Mouse (Mus musculus): ENCODE measurements around the gene Drd1.

Drd1 gene

DNA sequence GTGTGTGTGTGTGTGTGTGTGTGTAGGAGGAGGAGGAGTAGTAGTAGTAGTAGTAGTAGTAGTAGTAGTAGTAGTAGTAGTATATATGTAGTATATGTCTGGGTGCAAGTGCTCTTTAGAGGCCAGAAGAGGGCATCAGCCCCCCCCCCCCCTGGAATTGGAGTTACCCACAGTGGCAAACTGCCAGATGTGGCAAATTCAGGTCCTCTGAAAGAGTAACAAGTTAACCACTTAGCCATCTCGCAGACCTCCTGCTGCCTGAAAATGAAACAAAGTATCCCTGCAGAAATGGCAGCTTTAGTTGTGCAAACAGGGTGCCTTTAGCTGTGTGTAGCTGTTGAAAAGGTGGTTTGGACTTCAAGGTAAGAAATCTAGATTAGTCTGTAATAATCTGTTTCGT is 18.0 kb upstream of the Drd1 start:
- DNase-seq (ENCODE audit: low spot score in 2 of 2) = peak in 1 of 2 experiments; percentile 8

DNA sequence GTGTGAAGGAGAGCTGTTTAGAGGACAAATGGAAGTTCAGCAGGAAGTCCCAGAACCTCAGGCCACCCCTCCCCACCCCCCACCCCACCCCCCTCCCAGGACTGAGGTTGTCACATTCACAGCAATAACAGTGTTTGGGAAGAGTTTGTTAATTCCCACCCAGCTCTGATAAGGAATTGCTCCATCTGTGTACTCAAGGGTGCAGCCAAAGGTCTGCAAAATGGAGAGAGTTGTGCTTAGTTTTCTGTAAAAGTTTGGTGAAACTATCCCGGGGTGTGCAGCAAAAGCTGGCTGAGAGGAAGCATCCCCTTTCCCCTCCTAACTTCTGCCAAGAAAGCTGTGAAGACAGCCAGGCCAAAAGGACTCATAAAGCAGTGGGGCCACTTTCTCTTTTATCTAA is 17.6 kb upstream of the Drd1 start:
- peak in 1 of 2 experiments; percentile 25 for DNase-seq (ENCODE audit: low spot score in 2 of 2)

DNA sequence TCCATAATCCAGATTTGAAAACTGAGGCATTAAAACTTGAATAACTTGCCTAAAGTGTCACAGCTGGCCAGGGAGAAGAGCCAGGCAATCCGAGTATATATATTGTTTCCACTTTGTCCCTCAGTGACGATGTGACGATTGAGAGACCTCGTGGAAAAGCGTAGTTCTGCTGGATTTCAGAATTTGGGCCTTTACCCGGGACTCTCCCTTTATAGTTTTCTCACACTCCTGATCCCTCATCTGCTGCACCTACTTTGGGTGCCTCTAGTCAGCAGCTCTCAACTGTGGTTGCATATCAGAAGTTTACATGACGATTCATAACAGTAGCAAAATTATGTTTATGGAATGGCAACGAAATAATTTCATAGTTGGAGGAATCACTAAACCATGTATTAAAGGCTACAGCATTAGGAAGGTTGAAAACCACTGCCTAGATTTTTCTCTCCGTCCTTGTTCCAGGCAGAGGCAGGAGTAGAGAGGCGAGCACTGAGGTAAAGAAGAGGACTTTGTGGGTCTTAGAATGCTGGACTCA is 17.1 kb upstream of the Drd1 start:
- peak in 1 of 2 experiments; percentile 8 for DNase-seq (ENCODE audit: low spot score in 2 of 2)

DNA sequence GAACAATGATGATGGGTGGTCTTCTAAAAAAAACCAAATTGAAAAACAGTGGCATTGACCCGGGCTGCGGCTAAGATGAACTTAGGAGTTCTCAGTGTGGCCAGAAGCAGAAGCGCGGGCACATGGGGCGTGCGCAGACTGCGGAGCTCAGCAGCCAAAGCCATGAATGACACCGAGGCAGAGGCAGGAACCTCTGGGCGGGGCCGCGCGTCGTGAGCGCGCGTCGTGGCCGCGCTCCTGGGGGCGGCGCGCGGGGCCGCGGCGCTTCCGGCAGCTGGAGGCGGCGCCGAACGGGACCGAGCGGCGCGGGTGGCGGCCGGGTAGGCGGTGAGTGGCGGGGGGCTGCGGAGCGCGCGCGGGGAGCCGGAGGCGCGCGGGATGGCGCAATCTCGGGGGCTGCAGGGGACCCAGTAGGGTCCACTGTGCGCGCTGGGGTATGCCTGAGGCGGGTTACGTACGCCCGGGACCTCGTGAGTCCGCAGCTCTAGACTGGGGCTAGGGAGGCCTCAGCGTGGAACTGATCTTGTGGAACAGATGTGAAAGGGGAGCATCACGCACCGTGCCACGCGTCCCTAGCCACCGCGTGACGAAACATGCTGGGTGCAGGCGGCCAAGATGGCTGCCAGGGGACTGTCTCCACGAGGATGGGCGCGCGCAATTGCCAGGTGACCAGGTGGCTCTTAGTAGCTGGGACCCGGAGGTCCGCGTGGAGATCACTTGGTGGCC is 16.3 kb upstream of the Drd1 start, which contains the start of gene Sfxn1:
Gene Sfxn1 (plus strand): TSS at position 264 of the 726 bp plus-strand sequence.
- peak; percentile 54 to 59 for DNase-seq (ENCODE audit: low spot score in 2 of 2)

DNA sequence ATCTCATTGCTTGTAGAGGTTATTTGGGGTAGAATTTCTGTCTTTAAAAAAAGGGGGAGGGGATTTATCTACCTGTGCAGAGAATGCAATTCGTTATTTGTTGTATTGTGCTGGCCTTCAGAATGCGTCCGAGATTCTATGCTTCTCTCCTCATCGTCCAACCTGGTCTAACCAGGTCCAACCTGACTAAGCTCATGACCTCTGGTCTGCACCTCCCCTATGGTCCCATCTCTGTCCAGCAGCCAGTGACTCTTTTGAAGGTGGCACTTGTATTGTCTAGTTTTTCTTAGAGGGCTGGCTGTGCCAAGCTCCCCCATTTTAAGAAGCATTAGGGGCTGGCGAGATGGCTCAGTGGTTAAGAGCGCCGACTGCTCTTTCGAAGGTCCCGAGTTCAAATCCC is 15.5 kb upstream of the Drd1 start:
- DNase-seq (ENCODE audit: low spot score in 2 of 2) = no peak

DNA sequence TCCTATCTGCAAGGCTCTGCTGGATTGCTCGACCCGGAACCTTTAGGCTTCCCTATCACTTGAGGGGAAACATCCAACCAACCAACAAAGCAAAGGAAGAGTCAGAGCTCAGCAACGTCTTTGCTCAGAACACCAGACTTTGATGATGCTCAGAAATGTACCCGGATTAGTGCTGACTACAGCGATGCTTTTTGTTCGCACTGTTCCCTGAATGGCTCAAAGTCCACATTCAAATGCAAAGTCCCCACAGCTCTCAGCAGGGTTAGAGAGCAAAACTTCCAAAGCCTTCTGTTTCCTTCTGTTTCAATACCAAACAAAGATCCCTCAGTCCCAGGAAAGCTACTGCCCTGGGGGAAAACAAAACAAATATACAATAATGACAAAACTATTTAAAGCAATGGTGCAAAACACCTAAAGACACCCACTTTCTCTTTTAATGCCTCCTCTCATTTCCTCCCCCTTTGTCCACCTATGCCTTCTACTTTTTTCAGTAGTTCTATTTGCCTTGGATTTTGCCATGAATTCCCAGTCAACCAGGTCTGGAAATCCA is 12.2 kb upstream of the Drd1 start:
- no peak for DNase-seq (ENCODE audit: low spot score in 2 of 2)

DNA sequence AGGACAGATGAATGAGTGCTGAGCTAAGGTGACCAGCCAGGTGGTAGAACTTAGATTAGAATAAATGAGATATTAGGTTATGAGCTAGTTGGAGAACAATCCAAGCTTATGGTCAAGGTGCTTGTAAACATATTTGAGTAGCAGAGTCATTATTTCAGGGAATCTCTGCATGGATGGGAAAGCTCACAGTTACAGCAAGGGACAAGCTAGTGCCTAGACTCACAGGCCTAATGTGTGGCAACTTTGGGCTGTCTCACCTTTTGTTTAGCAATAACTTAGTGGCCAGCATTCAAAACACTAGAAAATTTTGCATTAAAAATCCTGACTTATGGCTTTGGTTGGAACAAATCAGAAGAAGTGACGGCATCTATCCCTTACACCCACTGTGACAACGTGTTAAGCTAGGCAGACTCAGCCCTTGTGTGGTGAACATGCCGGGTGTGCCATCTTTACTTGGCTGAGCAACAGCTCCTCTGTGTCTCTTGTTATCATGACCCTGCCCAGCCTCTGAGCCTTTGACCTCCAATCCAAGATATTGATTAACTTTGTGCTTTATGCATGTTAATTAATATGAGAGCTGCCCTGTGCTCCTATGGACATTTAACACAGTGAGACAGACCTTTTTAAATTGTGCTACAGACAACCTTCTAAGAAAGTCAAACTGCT is 10.7 kb upstream of the Drd1 start:
- no peak for DNase-seq (ENCODE audit: low spot score in 2 of 2)

DNA sequence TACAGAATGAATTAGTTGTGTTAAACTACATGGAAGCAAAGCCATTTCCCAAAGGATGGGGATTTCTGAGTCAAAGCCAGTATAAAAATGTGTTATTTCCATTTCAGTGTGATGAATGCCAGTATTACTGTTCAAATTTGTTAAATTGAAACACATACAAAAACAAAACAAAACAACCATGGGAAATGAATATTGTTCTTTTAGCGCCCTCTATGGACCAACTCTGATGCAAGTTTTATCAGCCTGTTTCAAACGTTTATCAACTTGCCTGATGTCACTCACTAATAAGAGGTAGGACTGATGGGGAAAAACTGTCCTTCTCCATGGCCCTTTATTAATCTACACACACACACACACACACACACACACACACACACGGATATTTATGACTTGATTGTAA is 7.8 kb upstream of the Drd1 start:
- no peak for DNase-seq (ENCODE audit: low spot score in 2 of 2)

DNA sequence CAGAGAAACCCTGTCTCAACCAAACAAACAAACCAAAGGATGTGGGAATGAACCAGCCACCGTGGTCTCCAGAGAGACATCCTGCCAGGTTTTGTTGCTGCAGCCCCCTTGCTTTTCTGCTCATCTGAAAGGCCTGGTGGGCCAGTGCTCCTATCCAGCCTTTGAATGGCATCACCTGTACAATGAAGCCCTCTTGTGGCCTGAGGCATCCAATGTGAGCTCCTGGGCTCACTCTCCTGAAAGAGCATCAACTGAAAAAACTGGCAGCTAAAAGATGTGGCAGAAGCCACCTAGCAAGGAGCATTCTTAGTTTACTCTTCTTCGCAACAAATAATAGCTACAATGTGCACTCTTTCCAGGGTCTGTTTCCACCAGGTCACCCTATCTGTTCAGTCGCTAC is 6.6 kb upstream of the Drd1 start:
- DNase-seq (ENCODE audit: low spot score in 2 of 2) = no peak

DNA sequence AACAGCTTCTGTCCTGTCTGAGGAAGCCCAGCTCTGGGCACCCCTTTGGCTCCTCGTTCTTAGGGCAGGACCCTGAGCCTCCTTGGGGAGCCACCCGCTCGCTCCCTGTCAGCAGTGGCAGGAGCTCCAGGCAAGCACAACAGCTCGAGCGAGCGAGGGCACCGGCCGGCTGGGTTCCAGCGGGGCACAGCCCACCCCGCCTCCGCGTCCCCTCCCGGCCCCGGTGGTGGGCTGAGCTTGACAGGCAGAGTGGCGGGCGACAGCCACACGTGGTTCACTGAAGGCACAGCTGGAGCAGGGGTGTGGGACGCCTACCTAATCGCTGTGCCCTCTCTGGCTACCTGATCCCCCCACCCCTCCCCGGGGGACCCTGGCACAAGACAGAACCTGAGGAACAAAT is 543 bp downstream of the Drd1 start:
- no peak for DNase-seq (ENCODE audit: low spot score in 2 of 2)

DNA sequence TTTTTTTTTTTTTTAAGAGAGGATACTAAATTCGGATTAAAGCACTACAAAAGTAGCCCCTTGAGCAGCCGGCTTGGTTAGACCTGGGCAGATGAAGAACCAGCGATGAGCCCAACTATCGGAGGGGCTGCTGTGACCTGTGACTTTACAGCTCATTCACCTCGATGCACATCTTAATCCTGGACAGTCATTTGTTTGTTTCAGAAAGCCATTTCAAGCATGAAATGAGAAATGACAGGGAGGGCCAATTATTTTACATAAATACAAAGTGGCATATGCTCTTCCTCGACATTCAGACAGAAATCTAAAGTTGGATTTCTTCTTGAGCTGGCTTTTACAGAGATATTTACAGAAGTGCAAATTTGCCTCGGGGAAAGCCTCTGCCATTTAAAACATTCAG is 3.9 kb downstream of the Drd1 start:
- no peak for DNase-seq (ENCODE audit: low spot score in 2 of 2)

DNA sequence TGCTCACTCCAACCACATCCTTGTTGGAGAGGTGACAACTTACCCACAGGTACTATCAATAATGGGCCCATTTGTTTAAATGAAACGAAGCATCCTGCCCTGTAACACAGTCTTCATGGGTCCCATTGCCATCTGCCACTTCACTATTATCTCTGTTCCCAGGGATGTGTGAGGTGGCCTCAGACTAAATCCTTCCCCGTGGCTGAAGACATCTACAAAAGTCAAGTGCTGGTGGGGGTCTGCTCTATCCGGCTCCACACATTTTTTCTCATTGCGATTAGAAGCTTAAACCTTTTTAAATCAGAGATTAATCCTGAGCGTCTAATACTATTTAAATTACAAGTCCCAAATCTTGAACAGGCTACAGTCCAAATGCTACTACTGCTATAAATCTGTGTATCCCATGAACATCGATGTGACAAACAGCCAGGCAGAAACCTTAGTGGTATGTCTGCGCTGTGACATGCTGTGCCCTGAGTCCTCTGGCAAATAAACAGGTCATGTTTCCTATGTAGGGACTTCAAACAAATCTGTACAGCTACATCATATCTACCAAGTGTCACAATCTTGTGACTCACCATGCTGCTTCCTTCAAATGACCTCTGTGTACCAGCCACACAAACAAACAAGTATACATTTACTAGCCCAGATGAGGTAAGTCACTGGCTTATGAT is 6.7 kb downstream of the Drd1 start:
- DNase-seq (ENCODE audit: low spot score in 2 of 2) = no peak

DNA sequence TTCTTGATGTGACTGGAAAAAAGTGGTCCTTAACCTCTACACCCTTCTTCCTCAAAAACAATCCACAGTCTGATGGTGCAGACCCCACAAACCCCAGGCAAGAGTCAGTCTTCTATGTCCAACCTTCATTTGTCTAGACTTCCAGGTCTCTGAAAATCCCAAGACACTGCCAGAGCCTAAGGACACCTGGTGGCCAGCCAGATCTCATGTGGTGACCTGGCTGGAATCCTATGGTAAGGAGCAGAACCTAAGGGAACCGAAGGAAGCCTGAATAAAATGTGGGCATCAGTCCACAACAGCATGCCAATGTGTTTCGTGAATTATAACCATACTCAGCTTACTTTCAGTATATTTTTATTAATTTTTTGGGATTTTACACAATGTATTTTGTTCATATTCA is 15.2 kb downstream of the Drd1 start:
- no peak for DNase-seq (ENCODE audit: low spot score in 2 of 2)

DNA sequence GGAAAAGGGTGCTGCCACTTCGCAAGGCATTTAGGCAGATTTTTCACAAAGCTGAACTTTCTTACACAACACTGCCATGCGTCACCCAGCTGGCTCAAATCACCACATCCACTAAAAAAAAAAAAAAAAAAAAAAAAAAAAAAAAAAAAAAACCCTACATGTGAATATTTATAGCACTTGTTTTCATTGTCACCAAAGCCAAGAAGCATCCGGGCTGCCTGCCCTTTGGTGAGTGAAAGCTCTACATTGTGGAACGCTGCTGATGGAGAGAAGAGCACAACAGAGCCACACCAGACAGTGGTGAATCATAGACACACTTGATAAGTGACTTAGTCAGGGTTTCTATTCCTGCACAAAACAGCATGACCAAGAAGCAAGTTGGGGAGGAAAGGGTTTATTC is 17.6 kb downstream of the Drd1 start:
- DNase-seq (ENCODE audit: low spot score in 2 of 2) = no peak

DNA sequence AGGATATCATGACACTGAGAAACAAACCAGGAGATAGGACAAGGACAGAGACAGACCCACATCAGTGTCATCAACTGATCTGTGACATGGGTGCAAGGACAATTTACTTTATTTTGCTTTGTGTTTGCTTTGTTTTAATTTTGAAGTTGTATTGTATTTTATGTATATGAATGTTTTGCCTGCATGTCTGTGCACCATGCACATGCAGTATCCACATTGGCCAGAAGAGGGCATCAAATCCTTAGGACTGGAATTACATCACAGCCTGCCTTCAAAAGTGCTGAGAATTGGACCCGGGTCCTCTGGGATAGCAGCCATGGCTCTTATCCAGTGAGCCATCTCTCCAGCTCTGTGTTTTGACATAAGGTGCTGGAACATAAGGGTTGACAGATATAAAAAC is 20.0 kb downstream of the Drd1 start:
- no peak for DNase-seq (ENCODE audit: low spot score in 2 of 2)

DNA sequence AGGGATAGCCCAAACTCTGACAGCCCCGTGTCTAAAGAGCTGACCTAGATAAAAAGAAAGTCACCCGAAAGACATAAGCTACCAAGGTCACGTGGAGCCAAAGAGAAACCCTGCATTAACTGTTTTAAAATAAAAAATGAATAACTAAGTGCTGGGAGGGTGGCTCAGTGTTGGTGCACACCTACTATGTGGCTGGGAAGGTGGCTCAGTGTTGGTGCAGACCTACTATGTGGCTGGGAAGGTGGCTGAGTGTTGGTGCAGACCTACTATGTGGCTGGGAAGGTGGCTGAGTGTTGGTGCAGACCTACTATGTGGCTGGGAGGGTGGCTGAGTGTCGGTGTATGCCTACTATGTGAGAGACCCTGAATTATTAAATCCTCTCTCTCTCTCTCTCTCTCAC is 21.9 kb downstream of the Drd1 start:
- DNase-seq (ENCODE audit: low spot score in 2 of 2) = no peak

DNA sequence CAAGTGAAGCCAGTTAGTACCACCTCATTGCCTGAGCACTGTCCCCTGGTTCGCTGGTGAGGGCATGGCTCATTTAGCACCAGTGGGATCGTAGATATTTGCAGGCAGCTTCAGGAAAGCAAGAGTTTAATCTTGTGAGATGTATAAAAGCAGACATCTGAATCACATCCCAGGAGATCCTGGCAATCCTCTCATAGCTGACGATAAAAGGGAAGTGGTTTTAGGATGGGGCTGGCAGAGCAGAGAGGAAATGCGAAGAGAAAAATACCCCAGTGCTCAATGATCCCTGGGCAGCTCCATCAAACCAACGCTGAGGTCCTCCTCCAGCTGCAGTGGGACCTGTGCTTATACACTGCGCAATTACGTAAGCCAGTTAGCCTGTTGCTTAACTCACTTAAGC is 28.4 kb downstream of the Drd1 start:
- no peak for DNase-seq (ENCODE audit: low spot score in 2 of 2)

DNA sequence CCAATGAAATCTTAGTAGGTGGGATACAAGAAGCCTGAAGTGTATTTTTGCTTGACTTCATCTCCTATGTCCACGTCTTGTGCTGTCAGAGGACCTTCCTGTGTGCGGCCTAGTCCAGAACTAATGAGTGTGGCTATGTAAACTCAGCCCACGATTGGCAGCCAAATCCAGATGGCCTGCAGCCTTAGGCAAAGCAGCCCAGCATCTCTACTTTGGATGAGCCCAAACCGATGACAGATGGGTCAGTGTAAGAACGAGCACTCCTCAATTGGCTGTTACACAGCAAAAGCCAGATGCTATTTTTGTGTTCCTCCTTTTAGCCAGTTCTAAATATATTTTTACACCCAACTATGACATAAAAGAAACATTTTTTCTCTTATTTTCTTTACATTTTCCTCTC is 32.2 kb downstream of the Drd1 start:
- DNase-seq (ENCODE audit: low spot score in 2 of 2) = no peak

DNA sequence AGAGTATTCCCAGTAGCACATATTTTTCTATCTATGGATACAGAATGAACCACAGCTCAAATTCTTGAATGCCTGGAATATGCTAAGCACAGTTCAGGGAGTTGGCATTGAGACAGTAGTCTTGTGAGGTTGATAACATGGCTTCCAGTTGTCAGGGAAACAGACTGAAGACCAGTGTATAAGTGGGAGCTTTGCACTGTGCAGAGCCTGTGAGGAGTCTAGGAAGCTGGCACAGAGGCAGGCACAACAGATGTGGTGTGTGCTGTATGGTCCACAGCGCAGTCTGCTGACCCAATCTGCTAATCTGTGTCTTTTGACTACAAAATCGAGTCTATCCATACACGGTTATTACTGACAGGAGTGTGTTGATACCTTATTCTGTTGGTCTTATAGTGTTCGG is 46.8 kb downstream of the Drd1 start:
- no peak for DNase-seq (ENCODE audit: low spot score in 2 of 2)

Data from urinary bladder, adult 18-20 months (tissue).